Mouse (Mus musculus) spleen, adult 2 months (tissue): ENCODE results near the gene Slc16a14.

ENCODE experiments used
- CTCF ChIP-seq: fragments of 200-500 bp; IDR thresholded peaks from 2 replicates; pipeline ENCODE4 v1.5.1; 2011; ENCODE audit warnings: mild to moderate bottlenecking, inconsistent platforms; ENCODE audit not compliant: insufficient read depth, insufficient read length, insufficient replicate concordance; ENCODE audit errors: extremely low read depth
- POLR2A ChIP-seq: fragments of 200-500 bp; IDR thresholded peaks from 2 replicates; pipeline ENCODE4 v1.6.1; 2011; ENCODE audit warnings: low read depth, low read length, inconsistent platforms

- TF ChIP-seq CTCF (no peak), POLR2A (no peak)
Observed at GRCm38 (mm10) chr1:84882937-84883336, 52.0 kb downstream of the Slc16a14 start.
